Mouse (Mus musculus): Measurements from ENCODE around the gene Il17rd. TPM values are rescaled to one million over a fixed set of nuclear protein-coding genes. Genes with fewer than 3 reads are reported as not detected.

Il17rd gene
- polyA plus RNA-seq, 1 experiment from 2014 or later = 1.1 TPM

DNA sequence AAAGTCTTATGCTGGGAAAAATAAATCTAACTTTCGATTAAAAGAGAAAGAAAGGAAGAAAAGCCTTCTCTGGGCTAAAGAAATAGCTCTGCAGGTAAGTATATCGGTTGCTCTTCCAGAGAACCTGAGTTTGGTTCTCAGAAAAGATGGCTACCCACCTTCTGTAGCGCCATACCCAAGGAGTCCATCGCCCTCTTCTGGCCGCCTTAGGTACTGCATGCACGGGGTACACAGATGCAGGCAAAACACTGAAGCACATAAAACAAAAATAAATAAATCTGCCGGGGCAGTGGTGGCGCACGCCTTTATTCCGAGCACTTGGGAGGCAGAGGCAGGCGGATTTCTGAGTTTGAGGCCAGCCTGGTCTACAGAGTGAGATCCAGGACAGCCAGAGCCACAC lies 15.9 kb upstream of the Il17rd start:
- no peak for ATAC-seq (ENCODE audit: low FRiP score, low TSS enrichment)
- no peak overlapping the region for H3K27ac ChIP-seq (replicated peaks)
- peak; percentile 73 for DNase-seq (ENCODE audit: low spot score)
- 44% methylated on average over 11 of the region's 11 CpGs for WGBS
- H3K4me3 ChIP-seq (ENCODE audit: low read depth, low read length) = no peak overlapping the region
- TF ChIP-seq CTCF (IDR thresholded peaks at IDR 0.05; ENCODE audit: low read depth) = peak; percentile 83
- no peak for TF ChIP-seq EP300 (optimal IDR thresholded peaks at IDR 0.05)
- no peaks in the 10 kb centered on the region for H3K4me1 ChIP-seq (replicated peaks; ENCODE audit: control insufficient read depth, insufficient read depth)
- no peaks in the 10 kb centered on the region for H3K27me3 ChIP-seq (ENCODE audit: control insufficient read depth, insufficient read depth, low read length)
- no peak overlapping the region for H3K4me2 ChIP-seq (replicated peaks; ENCODE audit: low read depth)
- no peaks in the 10 kb centered on the region for H3K36me3 ChIP-seq (ENCODE audit: control insufficient read depth, insufficient read depth, low read length)
- no peak overlapping the region for H3K9ac ChIP-seq (ENCODE audit: low read length)
- H3K9me3 ChIP-seq (ENCODE audit: control insufficient read depth, low read length) = no peaks in the 10 kb centered on the region

GRCm38 (mm10) chr14:27024664-27025063 lies 14.1 kb upstream of the Il17rd start:
- WGBS = 65% methylated on average over 4 of the region's 4 CpGs
- Histone ChIP-seq H3K27me3 (ENCODE audit: control insufficient read depth, insufficient read depth, low read length) (no peaks in the 10 kb centered on the region), H3K4me3 (ENCODE audit: low read depth, low read length) (no peak overlapping the region), H3K9ac (ENCODE audit: low read length) (no peak overlapping the region), H3K4me1 (replicated peaks; ENCODE audit: control insufficient read depth, insufficient read depth) (no peaks in the 10 kb centered on the region), H3K4me2 (replicated peaks; ENCODE audit: low read depth) (no peak overlapping the region), H3K27ac (replicated peaks) (no peak overlapping the region), H3K9me3 (ENCODE audit: control insufficient read depth, low read length) (no peaks in the 10 kb centered on the region), H3K36me3 (ENCODE audit: control insufficient read depth, insufficient read depth, low read length) (no peaks in the 10 kb centered on the region)
- ATAC-seq (ENCODE audit: low FRiP score, low TSS enrichment) (no peak), DNase-seq (ENCODE audit: low spot score) (no peak)
- TF ChIP-seq EP300 (optimal IDR thresholded peaks at IDR 0.05) (no peak), CTCF (IDR thresholded peaks at IDR 0.05; ENCODE audit: low read depth) (no peak)

- Histone ChIP-seq H3K36me3 (ENCODE audit: control insufficient read depth, insufficient read depth, low read length) (no peaks in the 10 kb centered on the region), H3K9ac (ENCODE audit: low read length) (no peak overlapping the region), H3K27ac (replicated peaks) (no peak overlapping the region), H3K9me3 (ENCODE audit: control insufficient read depth, low read length) (no peaks in the 10 kb centered on the region), H3K4me1 (replicated peaks; ENCODE audit: control insufficient read depth, insufficient read depth) (no peaks in the 10 kb centered on the region), H3K4me2 (replicated peaks; ENCODE audit: low read depth) (no peak overlapping the region), H3K4me3 (ENCODE audit: low read depth, low read length) (no peak overlapping the region), H3K27me3 (ENCODE audit: control insufficient read depth, insufficient read depth, low read length) (no peaks in the 10 kb centered on the region)
- TF ChIP-seq EP300 (optimal IDR thresholded peaks at IDR 0.05) (no peak), CTCF (IDR thresholded peaks at IDR 0.05; ENCODE audit: low read depth) (peak; percentile 90)
- DNase-seq (ENCODE audit: low spot score) (peak; percentile 51), ATAC-seq (ENCODE audit: low FRiP score, low TSS enrichment) (peak; percentile 47)
- WGBS = 3% methylated on average over 15 of the region's 15 CpGs
These were observed 9.0 kb upstream of the Il17rd start for GRCm38 (mm10) chr14:27029771-27030173.

- H3K4me1 ChIP-seq (replicated peaks; ENCODE audit: control insufficient read depth, insufficient read depth) = no peaks in the 10 kb centered on the region
- DNase-seq (ENCODE audit: low spot score) = peak; percentile 82
- no peaks in the 10 kb centered on the region for H3K36me3 ChIP-seq (ENCODE audit: control insufficient read depth, insufficient read depth, low read length)
- TF ChIP-seq CTCF (IDR thresholded peaks at IDR 0.05; ENCODE audit: low read depth) (peak; percentile 93), EP300 (optimal IDR thresholded peaks at IDR 0.05) (no peak)
- H3K4me3 ChIP-seq (ENCODE audit: low read depth, low read length) = no peak overlapping the region
- no peak overlapping the region for H3K27ac ChIP-seq (replicated peaks)
- H3K9me3 ChIP-seq (ENCODE audit: control insufficient read depth, low read length) = no peaks in the 10 kb centered on the region
- WGBS = 22% methylated on average over 4 of the region's 4 CpGs
- H3K4me2 ChIP-seq (replicated peaks; ENCODE audit: low read depth) = no peak overlapping the region
- no peaks in the 10 kb centered on the region for H3K27me3 ChIP-seq (ENCODE audit: control insufficient read depth, insufficient read depth, low read length)
- no peak overlapping the region for H3K9ac ChIP-seq (ENCODE audit: low read length)
- peak; percentile 63; the same call in 1 of the 2 replicates for ATAC-seq (ENCODE audit: low FRiP score, low TSS enrichment)
These were observed 7.6 kb upstream of the Il17rd start for GRCm38 (mm10) chr14:27031142-27031541.

DNA sequence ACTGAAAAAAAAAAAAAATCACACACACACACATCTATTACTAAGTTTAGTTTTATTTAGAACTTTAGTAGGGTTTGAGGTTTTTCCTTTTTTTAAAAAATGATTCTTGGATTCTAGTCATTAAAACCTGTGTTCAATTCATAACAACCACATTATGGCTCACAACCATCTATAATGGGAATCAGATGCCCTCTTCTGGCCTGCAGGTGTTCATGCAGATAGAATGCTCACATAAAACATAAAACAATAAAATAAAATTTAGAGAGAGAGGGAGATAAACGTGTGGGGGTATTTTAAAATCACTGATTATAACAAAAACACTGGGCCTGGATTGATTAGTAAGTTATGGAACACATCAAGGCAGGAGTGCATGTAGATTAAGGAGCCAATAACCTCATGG lies 1.2 kb upstream of the Il17rd start:
- DNase-seq (ENCODE audit: low spot score) (no peak), ATAC-seq (ENCODE audit: low FRiP score, low TSS enrichment) (no peak)
- Histone ChIP-seq H3K9me3 (ENCODE audit: control insufficient read depth, low read length) (no peaks in the 10 kb centered on the region), H3K4me3 (ENCODE audit: low read depth, low read length) (no peak overlapping the region), H3K27ac (replicated peaks) (no peak overlapping the region), H3K36me3 (ENCODE audit: control insufficient read depth, insufficient read depth, low read length) (no peaks in the 10 kb centered on the region), H3K27me3 (ENCODE audit: control insufficient read depth, insufficient read depth, low read length) (no peaks in the 10 kb centered on the region), H3K9ac (ENCODE audit: low read length) (no peak overlapping the region), H3K4me1 (replicated peaks; ENCODE audit: control insufficient read depth, insufficient read depth) (no peaks in the 10 kb centered on the region), H3K4me2 (replicated peaks; ENCODE audit: low read depth) (no peak overlapping the region)
- TF ChIP-seq CTCF (IDR thresholded peaks at IDR 0.05; ENCODE audit: low read depth) (peak; percentile 38), EP300 (optimal IDR thresholded peaks at IDR 0.05) (no peak)
- WGBS = 80% methylated on average over 1 of the region's 1 CpGs

- Histone ChIP-seq H3K27me3 (ENCODE audit: control insufficient read depth, insufficient read depth, low read length) (no peaks in the 10 kb centered on the region), H3K27ac (replicated peaks) (peak overlapping the region; percentile 88), H3K4me2 (replicated peaks; ENCODE audit: low read depth) (peak overlapping the region; percentile 95), H3K36me3 (ENCODE audit: control insufficient read depth, insufficient read depth, low read length) (no peaks in the 10 kb centered on the region), H3K4me1 (replicated peaks; ENCODE audit: control insufficient read depth, insufficient read depth) (0 out of 2 replicates have a peak, but pooled peaks cover 3% of the 10 kb centered on the region), H3K9me3 (ENCODE audit: control insufficient read depth, low read length) (no peaks in the 10 kb centered on the region), H3K4me3 (ENCODE audit: low read depth, low read length) (peak overlapping the region; percentile 95), H3K9ac (ENCODE audit: low read length) (peak overlapping the region; percentile 81)
- peak; percentile 66 for DNase-seq (ENCODE audit: low spot score)
- TF ChIP-seq CTCF (IDR thresholded peaks at IDR 0.05; ENCODE audit: low read depth) (no peak), EP300 (optimal IDR thresholded peaks at IDR 0.05) (no peak)
- 2% methylated on average over 47 of the region's 59 CpGs for WGBS
- peak; percentile 51 for ATAC-seq (ENCODE audit: low FRiP score, low TSS enrichment)
These were observed 824 bp downstream of the Il17rd start for GRCm38 (mm10) chr14:27039281-27040248.

All from stomach, postnatal 0 days (tissue).